10 mouse cellular contexts compared by ENCODE assay signal in the genomic region with DNA sequence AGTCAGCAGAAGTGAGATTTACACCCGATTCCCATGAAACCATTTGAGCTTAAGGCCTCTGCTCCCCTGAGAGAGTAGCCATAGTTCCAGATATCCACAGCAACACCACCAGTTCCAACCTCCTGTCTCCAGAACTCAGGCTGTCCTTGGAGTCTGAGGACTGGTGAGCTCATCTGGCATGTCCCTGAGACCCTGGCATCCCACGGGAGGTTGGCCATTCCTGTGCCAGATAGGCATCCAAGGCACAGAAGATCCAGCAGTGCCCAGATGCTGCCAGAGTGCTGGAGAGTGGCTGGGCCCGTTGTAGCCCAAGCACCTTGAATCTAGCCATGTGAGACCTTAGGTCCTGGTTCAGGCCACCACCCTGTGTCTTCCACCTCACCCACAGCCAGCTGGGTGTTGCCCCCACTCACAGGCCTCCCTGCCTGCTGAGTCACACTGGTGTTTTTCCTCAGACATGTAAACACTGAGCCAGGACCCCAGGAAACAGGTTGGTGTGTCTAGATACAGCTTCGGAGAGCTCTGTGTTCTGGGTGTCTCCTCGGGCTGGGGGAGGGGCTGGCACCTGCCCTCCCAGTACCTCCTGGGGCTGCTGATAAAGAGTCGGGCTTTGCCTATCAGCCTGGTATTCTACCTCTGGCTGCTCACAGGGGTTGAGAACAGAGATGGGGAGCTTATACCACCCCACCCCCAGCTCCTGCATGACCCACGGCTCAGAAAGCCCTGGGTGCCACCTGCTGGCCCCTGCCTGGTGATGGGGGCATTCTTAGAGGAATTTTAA. TPM values are rescaled to one million over a fixed set of nuclear protein-coding genes. Genes with fewer than 3 reads are reported as not detected.
DNase-seq lines count a peak whose midpoint lies in the region; ATAC-seq lines count a peak whose summit lies in the region.
"Had no signal": no experiment of that assay in that cellular context is flagged by ENCODE, and none has a peak within 500 bp of the region (broad histone marks: within the 10 kb centered on the region; RNA-seq: fewer than 3 reads in every experiment).

No protein-coding gene starts in this region.

- peaks cover 66% of the 10 kb centered on the region for H3K4me1 ChIP-seq in heart, embryonic 10.5 days

- DNase-seq in heart, embryonic 10.5 days (ENCODE audit: low spot score), result peak; percentile 92
- DNase-seq in heart, adult 18-20 months, result no peak
- peak; percentile 59 for DNase-seq in CD4-positive helper T cell, adult 2 months (ENCODE audit: low read depth, low spot score)
- DNase-seq in urinary bladder, postnatal 14 days (ENCODE audit: low spot score), result no peak
- no peak for DNase-seq in gastrocnemius, postnatal 4 days (ENCODE audit: low spot score in 2 of 2)
- DNase-seq in frontal cortex, postnatal 10 days (ENCODE audit: low spot score in 2 of 2), result no peak
- DNase-seq: cerebellum, adult 9-10 months; kidney, postnatal 10 days had no signal

- no peaks in the 10 kb centered on the region for H3K9me3 ChIP-seq in heart, embryonic 10.5 days

- ATAC-seq in erythroblast, adult 5-6 weeks (replicated peaks; ENCODE audit: low FRiP score, poor library complexity, severe bottlenecking), result peak; percentile 51
- peak; percentile 72 for ATAC-seq in megakaryocyte-erythroid progenitor cell, adult 5-6 weeks (replicated peaks; ENCODE audit: low FRiP score, low TSS enrichment, poor library complexity, severe bottlenecking)

- peak overlapping the region; percentile 32 for H3K27ac ChIP-seq in heart, embryonic 10.5 days

- H3K4me3 ChIP-seq in heart, embryonic 10.5 days, result no peak overlapping the region

- H3K27me3 ChIP-seq in heart, embryonic 10.5 days (ENCODE audit: insufficient read depth, poor library complexity, severe bottlenecking), result no peaks in the 10 kb centered on the region

- peaks cover 33% of the 10 kb centered on the region for H3K36me3 ChIP-seq in heart, embryonic 10.5 days

- WGBS in heart, embryonic 10.5 days, result 51% methylated on average over 7 of the region's 7 CpGs

RNA-seq across cellular contexts. Expression of a gene that starts 17.7 kb away (rescaled TPM):
- polyA plus RNA-seq in heart, embryonic 10.5 days (2016; fragmentation: Nextera tagmentation; extraction: Ambion mirVana), result 156 and 188 TPM in 2 replicates
- total RNA-seq in heart, adult 18-20 months (2021), result 100 to 1,000 TPM; 171 to 173 TPM
- 1,075 and 1,106 TPM in 2 replicates for total RNA-seq in erythroblast, adult 5-6 weeks (2015; ENCODE audit: low replicate concordance)
- 502 and 855 TPM in 2 replicates for total RNA-seq in erythroblast, adult 5-6 weeks (2017; ENCODE audit: low replicate concordance)
- total RNA-seq in megakaryocyte-erythroid progenitor cell, adult 5-6 weeks (2014; fragmentation: Nextera tagmentation), result 191 and 218 TPM in 2 replicates
- 38.9 and 116 TPM in 2 replicates for total RNA-seq in megakaryocyte-erythroid progenitor cell, adult 5-6 weeks (2017)
- 100 to 1,000 TPM; 114 to 119 TPM for total RNA-seq in gastrocnemius, postnatal 4 days (2021)

RNA-seq across cellular contexts. Expression of a gene that starts 38.1 kb away (rescaled TPM):
- 139 and 162 TPM in 2 replicates for polyA plus RNA-seq in heart, embryonic 10.5 days (2016; fragmentation: Nextera tagmentation; extraction: Ambion mirVana)
- 10 to 100 TPM; 21.5 to 21.8 TPM for total RNA-seq in heart, adult 18-20 months (2021)
- total RNA-seq in erythroblast, adult 5-6 weeks (2015; ENCODE audit: low replicate concordance), result 46.4 and 52.5 TPM in 2 replicates
- 59.4 and 91.0 TPM in 2 replicates for total RNA-seq in erythroblast, adult 5-6 weeks (2017; ENCODE audit: low replicate concordance)
- 142 and 149 TPM in 2 replicates for total RNA-seq in megakaryocyte-erythroid progenitor cell, adult 5-6 weeks (2014; fragmentation: Nextera tagmentation)
- total RNA-seq in megakaryocyte-erythroid progenitor cell, adult 5-6 weeks (2017), result 79.4 and 102 TPM in 2 replicates
- total RNA-seq in gastrocnemius, postnatal 4 days (2021), result 10 to 100 TPM; 41.8 to 44.4 TPM

Comparison
In these comparisons a context has a peak if more than half of its experiments do, and no peak if none do; other contexts are left out.
1. DNase-seq: peak in heart, embryonic 10.5 days (single experiment) and CD4-positive helper T cell, adult 2 months (single experiment); none in heart, adult 18-20 months (0 of 2), urinary bladder, postnatal 14 days (single experiment), gastrocnemius, postnatal 4 days (0 of 2) and frontal cortex, postnatal 10 days (0 of 2).